Mouse (Mus musculus) ovary, postnatal 36 days (tissue): ENCODE data around the gene Ppm1g.
A peak's percentile ranks its signal among the peaks of the same experiment; 100 is the strongest.

ENCODE experiments used
- DNase-seq: peaks from one replicate; pipeline ENCODE4 v3.0.0; 2022; ENCODE audit warnings: low spot score, mixed read lengths

Gene Ppm1g

DNA sequence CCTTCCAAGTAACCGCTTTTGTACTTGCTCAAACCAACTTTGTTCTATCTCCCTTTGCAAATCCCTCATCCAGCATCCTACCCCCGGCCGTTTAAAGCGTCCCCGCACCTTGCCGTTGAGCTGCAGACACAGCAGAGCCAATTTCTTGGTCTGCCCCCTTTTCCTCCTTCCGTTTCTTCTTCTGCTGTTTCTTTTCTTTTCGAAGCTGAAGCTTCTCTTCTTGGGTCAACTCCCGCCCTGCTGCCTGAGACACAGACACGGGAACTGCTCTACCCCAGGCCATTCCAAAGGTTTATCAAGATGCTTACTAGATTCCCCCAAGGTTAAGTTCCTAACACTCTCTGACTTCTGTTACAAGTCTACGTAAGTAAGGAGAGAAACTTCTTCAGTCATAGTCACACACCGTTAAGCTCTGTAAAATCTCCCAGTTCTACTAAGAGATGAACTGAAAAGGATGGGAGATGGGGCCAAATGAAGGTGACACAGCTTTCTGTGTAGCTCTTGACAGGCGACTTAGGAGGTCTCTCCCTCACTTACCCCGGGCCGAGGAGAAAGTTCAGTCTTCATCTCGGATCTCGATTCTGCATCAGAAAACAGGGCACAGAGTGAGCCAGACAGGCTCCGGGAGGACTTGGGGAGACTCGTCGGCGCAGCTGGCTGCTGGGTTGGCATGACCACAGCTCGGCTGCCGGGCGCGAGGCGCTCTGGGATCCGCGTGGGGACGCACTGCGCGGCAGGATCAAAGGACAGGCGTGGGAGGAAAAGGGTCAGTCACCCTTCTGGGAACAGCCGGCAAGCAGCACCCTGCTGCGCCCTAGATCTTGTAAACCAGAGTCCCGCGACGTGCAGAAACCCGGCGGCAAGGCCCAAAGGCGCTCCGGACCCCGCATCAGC, 28.2 kb downstream of the Ppm1g start:
- no peak for DNase-seq

DNA sequence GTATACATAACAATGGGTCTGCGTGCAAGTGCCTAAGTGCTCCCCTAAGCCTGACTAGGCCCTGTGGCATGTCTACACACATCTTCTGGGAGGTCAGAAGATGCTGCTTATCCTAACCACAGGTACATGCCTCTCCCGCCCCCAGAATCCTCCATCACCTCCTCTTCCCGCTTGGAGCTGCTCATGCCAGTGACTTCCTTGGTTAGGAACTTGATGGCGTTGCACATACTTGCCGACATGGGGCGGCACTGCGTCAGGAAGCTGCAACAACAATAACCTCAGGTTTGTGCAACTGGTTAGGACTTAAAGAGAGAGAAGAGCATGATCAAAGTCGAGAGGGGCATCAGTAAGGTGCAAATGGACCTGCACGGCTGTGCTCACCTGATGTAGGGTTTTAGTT, 30.3 kb downstream of the Ppm1g start:
- no peak for DNase-seq

DNA sequence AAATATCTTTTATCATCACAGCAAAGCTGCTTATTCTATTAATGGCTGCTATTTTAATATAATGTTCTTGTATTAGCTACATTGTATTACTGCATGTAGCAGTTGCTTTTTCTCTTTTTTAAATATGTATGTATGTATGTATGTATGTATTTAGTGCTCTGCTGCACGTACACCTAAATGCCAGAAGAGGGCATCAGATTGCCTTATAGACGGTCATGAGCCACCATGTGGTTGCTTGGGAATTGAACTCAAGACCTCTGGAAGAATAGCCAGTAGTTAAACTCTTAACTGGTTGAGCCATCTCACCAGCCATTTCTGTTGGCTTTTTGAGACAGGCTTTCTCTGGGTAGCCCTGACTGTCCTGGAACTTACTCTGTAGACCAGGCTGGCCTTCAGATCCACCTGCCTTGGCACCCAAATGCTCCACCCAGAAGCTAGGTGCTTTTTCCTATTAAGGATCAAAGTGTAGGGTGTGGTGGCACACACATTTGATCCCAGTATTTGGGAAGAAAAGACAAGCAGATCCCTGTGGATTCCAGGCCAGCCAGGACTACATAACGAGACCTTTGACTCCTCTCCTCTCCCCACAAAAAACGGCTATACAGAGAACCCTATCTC, 32.2 kb downstream of the Ppm1g start:
- no peak for DNase-seq

DNA sequence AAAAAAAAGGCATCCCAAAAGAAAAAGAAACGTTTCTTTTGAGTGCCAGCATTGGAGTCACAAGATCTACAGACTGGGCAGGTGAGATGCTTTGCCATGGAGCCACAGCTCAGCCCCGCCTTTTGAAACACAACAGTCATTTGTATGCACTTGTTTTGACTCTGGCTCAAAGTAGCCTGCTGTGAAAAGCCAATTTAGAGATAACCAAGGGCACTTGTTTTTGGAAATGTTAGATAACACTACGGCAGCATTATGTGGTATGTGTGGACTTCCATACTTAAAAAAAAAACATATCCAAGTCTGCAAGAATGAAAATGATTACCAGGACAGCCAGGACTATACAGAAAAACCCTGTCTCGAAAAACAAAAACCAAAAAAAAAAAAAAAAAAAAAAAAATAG, 36.8 kb downstream of the Ppm1g start:
- no peak for DNase-seq

DNA sequence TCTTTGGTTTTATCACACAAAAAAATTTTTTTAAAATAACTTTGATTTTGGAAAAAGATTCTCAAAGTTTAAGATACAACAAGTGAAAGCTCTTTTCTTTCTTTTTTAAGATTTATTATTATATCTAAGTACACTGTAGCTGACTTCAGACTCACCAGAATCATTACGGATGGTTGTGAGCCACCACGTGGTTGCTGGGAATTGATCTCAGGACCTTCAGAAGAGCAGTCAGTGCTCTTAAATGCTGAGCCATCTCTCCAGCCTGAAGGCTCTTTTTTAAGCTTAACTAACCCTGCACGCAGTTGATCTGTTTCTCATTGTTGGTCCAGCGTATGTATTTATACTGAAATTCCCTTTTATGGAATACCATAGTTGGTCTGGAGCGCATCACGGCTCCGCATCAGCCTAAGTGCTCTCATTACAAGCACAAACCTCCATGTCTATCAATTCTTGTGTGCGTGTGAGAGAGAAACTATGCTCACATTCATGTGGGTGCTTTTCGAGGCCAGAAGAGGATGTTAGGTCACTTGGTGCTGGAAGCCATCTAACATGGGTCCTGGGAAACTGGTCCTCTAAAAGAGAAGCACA, 39.2 kb downstream of the Ppm1g start:
- DNase-seq: no peak

DNA sequence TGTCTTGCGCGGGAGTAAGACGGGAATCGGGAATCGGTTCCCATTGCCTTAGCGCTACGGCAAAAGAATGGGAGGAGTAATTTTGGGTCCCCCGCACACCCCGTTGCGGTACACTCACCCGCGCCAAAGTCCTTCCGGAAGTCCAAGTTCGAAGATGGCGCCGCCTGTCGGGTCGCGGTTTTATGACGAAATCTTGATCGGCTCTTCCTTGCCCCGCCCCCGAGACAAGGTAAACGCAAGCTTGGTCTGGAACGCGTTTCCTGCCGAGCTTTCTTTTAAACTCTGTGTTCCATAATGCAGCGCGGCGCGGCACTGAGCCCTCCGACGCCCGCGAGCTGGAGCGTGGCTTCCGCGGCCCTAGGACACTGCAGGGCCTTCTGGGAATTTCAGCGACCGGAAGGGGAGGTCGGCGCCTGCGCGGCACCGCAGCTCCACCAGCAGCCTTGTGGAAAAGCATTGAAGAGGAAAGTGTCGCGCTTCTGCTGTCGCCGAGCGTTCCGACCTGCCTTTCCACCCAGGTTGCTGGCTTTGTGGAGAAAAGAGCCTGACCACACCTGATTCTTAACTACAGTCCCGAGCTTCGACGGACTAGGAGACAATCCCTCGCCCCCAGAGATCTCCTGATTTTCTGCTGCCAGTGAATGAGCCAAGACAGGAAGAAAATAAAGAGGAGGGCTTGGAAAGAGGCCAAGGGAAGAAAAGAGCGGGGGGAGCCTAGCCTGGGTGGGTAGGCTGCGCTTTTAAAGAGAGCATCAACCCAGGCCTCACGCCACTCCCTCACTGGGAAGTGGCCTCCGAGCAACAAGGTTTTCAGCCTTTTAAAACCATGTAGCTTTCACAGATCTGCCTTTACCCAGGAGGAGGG, 40.5 kb downstream of the Ppm1g start, which contains the start of the genes Gm29609 and Gtf3c2:
Gene Gm29609 (minus strand): TSS at position 146 of the 865 bp plus-strand sequence.
Gene Gtf3c2 (minus strand): TSS at position 379 of the 865 bp plus-strand sequence.
- peak; percentile 89 for DNase-seq

DNA sequence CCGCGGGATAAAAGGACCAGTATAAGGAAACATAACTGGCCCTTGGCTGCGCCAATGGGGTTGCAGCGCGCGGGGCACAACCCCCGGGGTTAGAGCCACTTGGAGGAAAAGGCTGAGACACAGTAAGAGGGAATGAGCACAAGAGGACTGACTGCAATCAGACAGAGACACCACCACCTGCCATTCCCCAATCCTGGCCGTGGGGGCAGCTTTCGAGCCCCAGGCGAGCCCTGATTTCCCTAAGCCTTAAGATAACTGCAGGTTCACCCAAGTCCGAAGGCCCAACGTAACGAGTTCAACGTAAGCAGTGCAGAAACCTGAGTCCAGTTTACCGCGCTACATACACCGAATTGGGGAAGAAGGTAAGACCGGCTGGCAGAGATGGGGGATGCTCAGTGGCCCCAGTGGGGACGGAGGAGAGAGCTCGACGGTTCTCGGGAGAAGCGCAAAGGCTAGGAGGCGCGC, 41.2 kb downstream of the Ppm1g start:
- DNase-seq: no peak

DNA sequence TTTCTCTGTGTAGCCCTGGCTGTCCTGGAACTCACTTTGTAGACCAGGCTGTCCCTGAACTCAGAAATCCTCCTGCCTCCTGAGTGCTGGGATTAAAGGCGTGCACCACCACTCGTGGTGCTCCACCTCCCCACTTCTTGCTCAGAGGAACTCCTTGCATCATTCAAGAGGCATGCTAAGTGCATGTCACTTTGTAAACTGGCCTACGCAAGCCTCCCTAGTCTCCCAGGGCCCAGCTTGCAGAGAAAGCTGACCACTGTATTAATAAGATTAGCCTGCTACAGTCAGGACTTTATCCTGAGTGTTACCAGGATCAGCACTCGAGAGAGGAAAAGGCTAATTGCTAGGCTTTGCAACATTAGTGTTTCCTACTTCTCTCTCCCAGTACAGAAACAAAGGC, 51.9 kb downstream of the Ppm1g start:
- DNase-seq: no peak

DNA sequence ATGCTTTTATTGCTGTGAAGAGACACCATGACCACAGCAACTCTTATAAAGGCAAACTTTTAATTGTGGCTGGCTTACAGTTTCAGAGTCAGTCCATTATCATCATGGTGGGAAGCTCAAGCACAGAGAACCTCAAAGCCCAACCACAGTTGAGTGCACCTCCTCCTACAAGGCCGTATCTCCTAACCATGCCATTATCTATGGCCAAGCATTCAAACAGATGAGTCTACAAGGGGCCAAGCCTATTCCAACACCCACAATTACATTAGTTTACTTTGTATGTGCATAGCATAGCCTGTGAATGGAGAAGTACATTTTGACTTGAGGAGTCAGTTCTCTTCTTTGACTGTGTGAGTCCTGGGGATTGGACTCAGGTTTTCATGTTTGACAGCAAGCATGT, 55.6 kb downstream of the Ppm1g start:
- DNase-seq: no peak

DNA sequence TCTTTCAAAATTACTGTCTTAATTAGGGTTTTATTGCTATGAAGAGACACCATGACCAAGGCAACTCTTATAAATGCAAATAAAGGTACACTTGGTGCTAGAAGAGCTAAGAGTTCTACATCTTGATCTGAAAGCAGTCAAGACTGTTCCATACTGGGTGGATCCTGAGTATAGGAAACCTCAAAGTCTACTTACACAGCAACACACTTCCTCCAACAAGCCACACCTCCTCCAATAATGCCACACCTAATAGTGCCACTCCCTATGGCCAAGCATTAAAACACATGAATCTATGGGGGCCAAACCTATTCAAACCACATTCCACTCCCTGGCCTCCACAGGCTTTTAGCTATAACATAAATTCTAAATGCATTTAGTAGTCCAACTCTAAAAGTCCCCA, 58.0 kb downstream of the Ppm1g start:
- no peak for DNase-seq

DNA sequence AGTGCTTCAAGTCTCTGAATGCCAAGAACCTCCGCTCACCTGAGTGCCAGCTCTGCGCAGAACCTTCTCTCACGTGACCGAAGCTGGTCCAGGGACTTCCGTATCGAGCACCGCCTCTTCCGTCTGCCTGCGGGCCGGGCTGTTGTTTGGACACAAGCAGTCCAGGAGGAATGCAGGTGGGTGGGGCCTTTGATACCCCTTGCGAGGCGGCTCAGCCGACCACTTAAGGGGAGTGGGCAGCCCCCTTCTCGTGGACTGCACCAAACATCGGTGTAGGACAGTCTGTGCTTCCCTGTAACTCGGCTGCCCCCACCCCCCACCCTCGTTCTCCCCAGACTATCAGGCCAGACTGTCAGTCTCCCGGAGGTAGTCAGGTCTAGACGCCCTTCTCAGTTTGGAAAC, 66.3 kb downstream of the Ppm1g start, which contains the start of gene Mpv17:
Gene Mpv17 (minus strand): TSS at position 100 of the 402 bp plus-strand sequence.
- DNase-seq: peak; percentile 80

DNA sequence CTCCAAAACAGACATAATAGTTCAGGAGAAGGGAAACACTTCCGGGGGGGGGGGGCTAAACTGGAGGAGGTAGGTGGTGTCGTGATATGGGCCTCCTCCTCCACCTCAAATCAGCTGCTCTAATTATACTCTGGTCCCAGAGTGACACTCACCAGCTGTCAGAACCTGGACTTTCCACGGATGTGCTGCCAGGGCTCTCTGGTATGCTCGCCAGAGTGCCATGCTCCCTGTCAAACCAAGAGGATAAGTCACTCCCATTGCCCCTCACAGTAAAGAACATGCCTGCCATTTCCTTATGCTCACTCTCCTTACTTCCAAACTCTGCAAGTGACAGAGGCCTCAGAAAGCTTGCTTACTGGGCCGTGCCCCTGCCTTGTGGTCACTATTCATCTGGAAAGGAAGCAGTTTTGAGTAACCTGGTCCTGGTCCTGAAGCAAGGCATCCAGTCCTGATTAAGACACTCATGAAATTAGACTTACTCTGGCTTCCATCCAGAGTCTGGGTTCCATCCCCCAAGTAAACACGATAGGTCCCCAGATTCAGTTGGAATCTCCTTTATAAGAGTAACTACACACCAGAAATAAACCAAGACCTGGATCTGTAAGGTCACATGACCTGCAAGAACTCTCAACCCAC, 66.9 kb downstream of the Ppm1g start:
- DNase-seq: no peak
